Mouse (Mus musculus) myocyte (in vitro differentiated cells): ENCODE results near the gene Lefty1.

Experiments used
- CEBPB ChIP-seq: IDR thresholded peaks from 2 replicates; pipeline ENCODE4 v1.6.1; 2011; ENCODE audit warnings: mild to moderate bottlenecking, moderate library complexity; ENCODE audit not compliant: poor library complexity, insufficient read depth, severe bottlenecking
- E2F4 ChIP-seq: IDR thresholded peaks from one replicate; pipeline ENCODE4 v1.6.1; 2011; ENCODE audit warnings: mild to moderate bottlenecking, control low read depth, moderate library complexity; ENCODE audit not compliant: insufficient read depth
- MAX ChIP-seq: IDR thresholded peaks from one replicate; pipeline ENCODE4 v1.6.1; 2011; ENCODE audit warnings: low read depth, mild to moderate bottlenecking, control low read depth
- MYOD1 ChIP-seq, 3 experiments: IDR thresholded peaks; one replicate each; pipeline ENCODE4 v1.6.1; 2011; ENCODE audit warnings: control low read depth in 2 of 3, low read depth in 2 of 3, mild to moderate bottlenecking in 2 of 3, moderate library complexity in 1 of 3; ENCODE audit not compliant: insufficient read length in 2 of 3, control insufficient read depth in 1 of 3
- MYOG ChIP-seq, 3 experiments: IDR thresholded peaks; one replicate each; pipeline ENCODE4 v1.6.1; 2011; ENCODE audit warnings: control low read depth in 2 of 3, low read depth in 2 of 3, mild to moderate bottlenecking in 2 of 3; ENCODE audit not compliant: insufficient read length in 2 of 3, control insufficient read depth in 1 of 3, insufficient read depth in 1 of 3
- POLR2A ChIP-seq: IDR thresholded peaks from one replicate; pipeline ENCODE4 v1.6.1; 2011; ENCODE audit warnings: low read depth, mild to moderate bottlenecking, control low read depth, moderate library complexity; ENCODE audit not compliant: insufficient read length
- POLR2AphosphoS2 ChIP-seq: IDR thresholded peaks from one replicate; pipeline ENCODE4 v1.6.1; 2011; ENCODE audit warnings: low read depth, control low read depth; ENCODE audit not compliant: insufficient read length
- REST ChIP-seq: IDR thresholded peaks from one replicate; pipeline ENCODE4 v1.6.1; 2011; ENCODE audit warnings: mild to moderate bottlenecking, control low read depth, moderate library complexity; ENCODE audit not compliant: insufficient read depth, insufficient read length
- USF1 ChIP-seq: IDR thresholded peaks from one replicate; pipeline ENCODE4 v1.6.1; 2011; ENCODE audit warnings: low read depth, mild to moderate bottlenecking, control low read depth, moderate library complexity

GRCm38 (mm10) chr1:180958797-180959196 is 24.0 kb downstream of the Lefty1 start:
- TF ChIP-seq USF1 (no peak), POLR2A (no peak), POLR2AphosphoS2 (no peak), MAX (no peak), CEBPB (no peak), REST (no peak), MYOG (IDR thresholded peaks at IDR 0.05; ENCODE audit: control insufficient read depth in 1 of 3, insufficient read depth in 1 of 3, insufficient read length in 2 of 3, low read depth in 2 of 3) (no peak), E2F4 (no peak), MYOD1 (IDR thresholded peaks at IDR 0.05; ENCODE audit: control insufficient read depth in 1 of 3, insufficient read length in 2 of 3, low read depth in 2 of 3) (no peak)
